Comparison of ENCODE assay signal across 28 mouse cellular contexts in genomic region chr3:75930659-75931225, GRCm38 (mm10). TPM values are rescaled to one million over a fixed set of nuclear protein-coding genes. Genes with fewer than 3 reads are reported as not detected.
A peak's percentile ranks its signal among the peaks of the same experiment; 100 is the strongest.
DNase-seq lines count a peak whose midpoint lies in the region; ATAC-seq lines count a peak whose summit lies in the region.
"Had no signal": no experiment of that assay in that cellular context is flagged by ENCODE, and none has a peak within 500 bp of the region (broad histone marks: within the 10 kb centered on the region; RNA-seq: fewer than 3 reads in every experiment).

No protein-coding gene starts in this region.

- WGBS in kidney, embryonic 15.5 days: 78% methylated on average over 2 of the region's 2 CpGs

- no peak for DNase-seq in kidney, adult 8-10 months
- peak; percentile 85 for DNase-seq in Muller cell, postnatal 12 days (ENCODE audit: inconsistent ontology term)
- no peak for DNase-seq in gastrocnemius, postnatal 14 days
- DNase-seq: adrenal gland, adult 8-10 months; adrenal gland, postnatal 25 days; cerebellum, adult 11-12 months; cerebellum, adult 8-10 months; cerebellum, postnatal 10 days; cerebellum, postnatal 36 days; embryo, embryonic 11 days; gastrocnemius, postnatal 36 days; heart, postnatal 10 days; heart, postnatal 36 days had no signal

- peak; percentile 62 for ATAC-seq in kidney, embryonic 15.5 days (replicated peaks; ENCODE audit: low FRiP score)
- no peak for ATAC-seq in megakaryocyte, adult 5-6 weeks (ENCODE audit: poor library complexity, severe bottlenecking)
- ATAC-seq: forebrain, embryonic 15.5 days; hindbrain, embryonic 16.5 days had no signal

- H3K9me3 ChIP-seq in kidney, embryonic 15.5 days (replicated peaks): no peaks in the 10 kb centered on the region; the same call in 1 of the 2 replicates
- H3K9me3 ChIP-seq in megakaryocyte, embryonic 14.5 days: peaks cover 6% of the 10 kb centered on the region; the same call in 1 of the 2 replicates
- H3K9me3 ChIP-seq: forebrain, embryonic 15.5 days had no signal

- H3K4me1 ChIP-seq in kidney, embryonic 15.5 days: 0 out of 2 replicates have a peak, but pooled peaks cover 3% of the 10 kb centered on the region
- peaks cover 43% of the 10 kb centered on the region for H3K4me1 ChIP-seq in megakaryocyte, embryonic 14.5 days
- H3K4me1 ChIP-seq: embryonic facial prominence, embryonic 13.5 days; forebrain, embryonic 12.5 days; forebrain, embryonic 15.5 days; hindbrain, embryonic 10.5 days; hindbrain, embryonic 13.5 days had no signal

- intact Hi-C loops in gastrocnemius, postnatal 14 days (cut with DNase I; ENCODE audit: low total_unique reads): no loop called here

- no peak overlapping the region for H3K9ac ChIP-seq in kidney, embryonic 15.5 days
- H3K9ac ChIP-seq: embryonic facial prominence, embryonic 13.5 days; forebrain, embryonic 12.5 days; forebrain, embryonic 15.5 days; heart, embryonic 12.5 days; heart, embryonic 15.5 days; hindbrain, embryonic 13.5 days had no signal

- no peak overlapping the region for H3K4me2 ChIP-seq in kidney, embryonic 15.5 days
- H3K4me2 ChIP-seq: embryonic facial prominence, embryonic 13.5 days; forebrain, embryonic 12.5 days; forebrain, embryonic 15.5 days; heart, embryonic 12.5 days; heart, embryonic 15.5 days; hindbrain, embryonic 13.5 days had no signal

- H3K27ac ChIP-seq in kidney, embryonic 15.5 days: 0 out of 2 replicates have a peak overlapping the region, but pooled peaks have one; percentile 2
- H3K27ac ChIP-seq: embryonic facial prominence, embryonic 10.5 days; embryonic facial prominence, embryonic 13.5 days; forebrain, embryonic 12.5 days; forebrain, embryonic 15.5 days; heart, embryonic 15.5 days; hindbrain, embryonic 10.5 days; hindbrain, embryonic 13.5 days had no signal

- H3K4me3 ChIP-seq in kidney, embryonic 15.5 days (replicated peaks): no peak overlapping the region
- peak overlapping the region; percentile 15 for H3K4me3 ChIP-seq in megakaryocyte, embryonic 14.5 days (replicated peaks)
- H3K4me3 ChIP-seq: embryonic facial prominence, embryonic 10.5 days; embryonic facial prominence, embryonic 13.5 days; erythroblast, embryonic 14.5 days; forebrain, embryonic 12.5 days; forebrain, embryonic 15.5 days; heart, embryonic 12.5 days; heart, embryonic 15.5 days; hindbrain, embryonic 10.5 days; hindbrain, embryonic 13.5 days had no signal

- no peaks in the 10 kb centered on the region for H3K27me3 ChIP-seq in kidney, embryonic 15.5 days
- H3K27me3 ChIP-seq in megakaryocyte, embryonic 14.5 days (replicated peaks): no peaks in the 10 kb centered on the region
- H3K27me3 ChIP-seq: CH12.LX; embryonic facial prominence, embryonic 13.5 days; forebrain, embryonic 12.5 days; forebrain, embryonic 15.5 days; heart, embryonic 12.5 days; heart, embryonic 15.5 days; hindbrain, embryonic 13.5 days had no signal

- H3K36me3 ChIP-seq in kidney, embryonic 15.5 days: peaks cover 9% of the 10 kb centered on the region; the same call in 1 of the 2 replicates
- H3K36me3 ChIP-seq in megakaryocyte, embryonic 14.5 days (replicated peaks; ENCODE audit: low read length): peaks cover 36% of the 10 kb centered on the region
- H3K36me3 ChIP-seq: forebrain, embryonic 15.5 days; G1E; heart, embryonic 15.5 days had no signal

RNA-seq across cellular contexts. Expression of gene Golim4, which starts 26.0 kb away (rescaled TPM):
- 60.0 and 65.7 TPM in 2 replicates for polyA plus RNA-seq in kidney, embryonic 15.5 days (2015; fragmentation: Nextera tagmentation; extraction: Ambion mirVana)
- polyA plus RNA-seq in megakaryocyte, embryonic 14.5 days (2012; ENCODE audit: insufficient read depth, low replicate concordance): 4.3 and 11.3 TPM in 2 replicates
- 44.6 and 53.5 TPM in 2 replicates for total RNA-seq in megakaryocyte, adult 5-6 weeks (2015)
- total RNA-seq in megakaryocyte, adult 5-6 weeks (2017): 39.0 and 56.4 TPM in 2 replicates
- total RNA-seq in gastrocnemius, postnatal 14 days (2021): 10 to 100 TPM; 22.9 to 31.1 TPM
